Mouse (Mus musculus) kidney, embryonic 16.5 days (tissue): ENCODE data around the gene Acot4. TPM values are rescaled to one million over a fixed set of nuclear protein-coding genes. Genes with fewer than 3 reads are reported as not detected.
A peak's percentile ranks its signal among the peaks of the same experiment; 100 is the strongest.
"Not testable (repeated sequence)": the region's sequence is repeated elsewhere in the genome, so short reads cannot be mapped to it uniquely, and the experiment has no call there.

Experiments used
- ATAC-seq: fragments of 200-750 bp; cut with Nextera tagmentation; 2 replicates; pipeline ENCODE4 v1.8.0; 2017; ENCODE audit warnings: moderate TSS enrichment; ENCODE audit not compliant: low FRiP score, low TSS enrichment
- H3K27ac ChIP-seq: fragments of 300-500 bp; sonication (generic); 2 replicates; pipeline ENCODE4 v1.5.1; 2014; ENCODE audit warnings: low read length
- H3K27me3 ChIP-seq: fragments of 300-500 bp; sonication (generic); 2 replicates; pipeline ENCODE4 v1.6.1; 2014; ENCODE audit warnings: low read length, control low read depth, mixed read lengths; ENCODE audit not compliant: insufficient read depth
- H3K36me3 ChIP-seq: fragments of 300-500 bp; sonication (generic); 2 replicates; pipeline ENCODE4 v1.6.1; 2014; ENCODE audit warnings: low read length, control low read depth, mixed read lengths; ENCODE audit not compliant: insufficient read depth
- H3K4me1 ChIP-seq: fragments of 300-500 bp; sonication (generic); 2 replicates; pipeline ENCODE4 v1.6.1; 2014; ENCODE audit warnings: low read length, control low read depth, mixed read lengths; ENCODE audit not compliant: insufficient read depth
- H3K4me2 ChIP-seq: fragments of 300-500 bp; sonication (generic); replicated peaks from 2 replicates; pipeline ENCODE4 v1.6.1; 2014; ENCODE audit warnings: low read depth, low read length
- H3K4me3 ChIP-seq: fragments of 300-500 bp; sonication (generic); 2 replicates; pipeline ENCODE4 v1.5.1; 2014; ENCODE audit warnings: mild to moderate bottlenecking, low read length
- H3K9ac ChIP-seq: fragments of 300-500 bp; sonication (generic); replicated peaks from 2 replicates; pipeline ENCODE4 v1.6.1; 2014; ENCODE audit warnings: low read length
- H3K9me3 ChIP-seq: fragments of 300-500 bp; sonication (generic); 2 replicates; pipeline ENCODE4 v1.6.1; 2016; ENCODE audit warnings: low read length, control low read depth
- WGBS: fragments of 180-500 bp; shearing (Covaris S2); extraction: QIAGEN DNeasy Blood & Tissue Kit; methylation state at CpG from one replicate; pipeline ENCODE4 v1.1.7; 2014; 5-methylcytosine and 5-hydroxymethylcytosine counted together
- polyA plus RNA-seq: library from polyadenylated mRNA; unstranded; fragments of >200 nt; fragmentation: Nextera tagmentation; extraction: Ambion mirVana; gene quantifications from 2 replicates; pipeline ENCODE4 v1.2.1, GENCODE M21; 2015

The Acot4 gene
- polyA plus RNA-seq, 1 experiment from 2014 or later = 11.5 TPM

- not testable (repeated sequence) for H3K4me1 ChIP-seq, ATAC-seq, H3K36me3 ChIP-seq, H3K9me3 ChIP-seq, H3K9ac ChIP-seq, H3K4me3 ChIP-seq, H3K4me2 ChIP-seq, H3K27ac ChIP-seq
- WGBS = 80% methylated on average over 5 of the region's 5 CpGs
- H3K27me3 ChIP-seq = peaks cover 11% of the 10 kb centered on the region
These were observed 12.6 kb downstream of the Acot4 start for GRCm38 (mm10) chr12:84050744-84051143.

GRCm38 (mm10) chr12:84051937-84052474 is 13.8 kb downstream of the Acot4 start, which contains the start of gene Acot3:
TSS of gene Acot3 (plus strand) at chr12:84052144.
- 68% methylated on average over 5 of the region's 5 CpGs for WGBS
- Histone ChIP-seq H3K4me3 (peak within 1 kb of the TSS; percentile 50), H3K4me1 (peaks cover 4% of the 10 kb centered on the region; the same call in 1 of the 2 replicates), H3K27ac (no peak within 1 kb of the TSS), H3K9me3 (peaks cover 5% of the 10 kb centered on the region; the same call in 1 of the 2 replicates), H3K4me2 (0 out of 2 replicates have a peak within 1 kb of the TSS, but pooled peaks have one; percentile 5), H3K36me3 (no peaks in the 10 kb centered on the region), H3K9ac (no peak within 1 kb of the TSS), H3K27me3 (peaks cover 11% of the 10 kb centered on the region)
- ATAC-seq = no peak

- H3K4me1 ChIP-seq = peaks cover 4% of the 10 kb centered on the region; the same call in 1 of the 2 replicates
- peaks cover 11% of the 10 kb centered on the region for H3K27me3 ChIP-seq
- no peak overlapping the region for H3K9ac ChIP-seq
- H3K27ac ChIP-seq = no peak overlapping the region
- H3K4me2 ChIP-seq = 0 out of 2 replicates have a peak overlapping the region, but pooled peaks have one; percentile 5
- no peak overlapping the region for H3K4me3 ChIP-seq
- H3K36me3 ChIP-seq = no peaks in the 10 kb centered on the region
- peaks cover 5% of the 10 kb centered on the region; the same call in 1 of the 2 replicates for H3K9me3 ChIP-seq
- ATAC-seq = no peak
- WGBS = 87% methylated on average over 7 of the region's 7 CpGs
These were observed 14.4 kb downstream of the Acot4 start for GRCm38 (mm10) chr12:84052609-84053008.

GRCm38 (mm10) chr12:84053173-84053572 is 15.0 kb downstream of the Acot4 start:
- peaks cover 4% of the 10 kb centered on the region; the same call in 1 of the 2 replicates for H3K4me1 ChIP-seq
- H3K27me3 ChIP-seq = peaks cover 11% of the 10 kb centered on the region
- peak overlapping the region; percentile 59 for H3K9ac ChIP-seq
- peaks cover 4% of the 10 kb centered on the region; the same call in 1 of the 2 replicates for H3K9me3 ChIP-seq
- no peaks in the 10 kb centered on the region for H3K36me3 ChIP-seq
- no peak overlapping the region for H3K27ac ChIP-seq
- peak overlapping the region; percentile 78 for H3K4me2 ChIP-seq
- 12% methylated on average over 16 of the region's 16 CpGs for WGBS
- peak overlapping the region; percentile 50 for H3K4me3 ChIP-seq
- no peak for ATAC-seq

- Histone ChIP-seq H3K9me3 (no peaks in the 10 kb centered on the region), H3K4me2 (peak overlapping the region; percentile 78), H3K36me3 (no peaks in the 10 kb centered on the region), H3K27ac (no peak overlapping the region), H3K4me3 (peak overlapping the region; percentile 50), H3K4me1 (peaks cover 4% of the 10 kb centered on the region; the same call in 1 of the 2 replicates), H3K27me3 (peaks cover 11% of the 10 kb centered on the region), H3K9ac (peak overlapping the region; percentile 59)
- WGBS = 4% methylated on average over 33 of the region's 46 CpGs
- peak; percentile 54 for ATAC-seq
These were observed 15.7 kb downstream of the Acot4 start for GRCm38 (mm10) chr12:84053679-84054391.

- no peak overlapping the region for H3K9ac ChIP-seq
These were observed 22.8 kb downstream of the Acot4 start for GRCm38 (mm10) chr12:84060946-84061345.

GRCm38 (mm10) chr12:84062336-84062735 is 24.2 kb downstream of the Acot4 start:
- H3K27ac ChIP-seq = no peak overlapping the region
- ATAC-seq = no peak
- peaks cover 3% of the 10 kb centered on the region; the same call in 1 of the 2 replicates for H3K9me3 ChIP-seq
- H3K36me3 ChIP-seq = no peaks in the 10 kb centered on the region
- no peak overlapping the region for H3K9ac ChIP-seq
- no peak overlapping the region for H3K4me3 ChIP-seq
- no peaks in the 10 kb centered on the region for H3K4me1 ChIP-seq
- WGBS = 95% methylated on average over 20 of the region's 20 CpGs
- no peak overlapping the region for H3K4me2 ChIP-seq
- H3K27me3 ChIP-seq = no peaks in the 10 kb centered on the region

More at GRCm38 (mm10) chr12:84060946-84061345, 22.8 kb downstream of the Acot4 start:
- Histone ChIP-seq H3K36me3 (no peaks in the 10 kb centered on the region), H3K4me1 (no peaks in the 10 kb centered on the region), H3K27ac (no peak overlapping the region), H3K27me3 (no peaks in the 10 kb centered on the region), H3K4me2 (no peak overlapping the region), H3K9me3 (peaks cover 3% of the 10 kb centered on the region; the same call in 1 of the 2 replicates), H3K4me3 (no peak overlapping the region)
- no peak for ATAC-seq
- WGBS = 32% methylated on average over 2 of the region's 2 CpGs

GRCm38 (mm10) chr12:84063228-84063627 is 25.0 kb downstream of the Acot4 start:
- WGBS = 72% methylated on average over 5 of the region's 5 CpGs
- ATAC-seq = no peak
- no peak overlapping the region for H3K9ac ChIP-seq
- no peaks in the 10 kb centered on the region for H3K4me1 ChIP-seq
- no peak overlapping the region for H3K27ac ChIP-seq
- peaks cover 3% of the 10 kb centered on the region; the same call in 1 of the 2 replicates for H3K9me3 ChIP-seq
- H3K36me3 ChIP-seq = no peaks in the 10 kb centered on the region
- no peak overlapping the region for H3K4me2 ChIP-seq
- H3K27me3 ChIP-seq = peaks cover 8% of the 10 kb centered on the region
- no peak overlapping the region for H3K4me3 ChIP-seq

- H3K9ac ChIP-seq = no peak overlapping the region
- H3K4me1 ChIP-seq = no peaks in the 10 kb centered on the region
- peaks cover 13% of the 10 kb centered on the region for H3K27me3 ChIP-seq
- no peaks in the 10 kb centered on the region for H3K36me3 ChIP-seq
- no peak for ATAC-seq
- H3K27ac ChIP-seq = no peak overlapping the region
- WGBS = 75% methylated on average over 2 of the region's 2 CpGs
- H3K4me3 ChIP-seq = no peak overlapping the region
- peaks cover 3% of the 10 kb centered on the region; the same call in 1 of the 2 replicates for H3K9me3 ChIP-seq
- no peak overlapping the region for H3K4me2 ChIP-seq
These were observed 25.7 kb downstream of the Acot4 start for GRCm38 (mm10) chr12:84063833-84064232.

- Histone ChIP-seq H3K9ac (no peak overlapping the region), H3K4me1 (peaks cover 5% of the 10 kb centered on the region; the same call in 1 of the 2 replicates), H3K27me3 (peaks cover 18% of the 10 kb centered on the region), H3K36me3 (no peaks in the 10 kb centered on the region), H3K4me3 (no peak overlapping the region), H3K9me3 (peaks cover 3% of the 10 kb centered on the region; the same call in 1 of the 2 replicates), H3K27ac (no peak overlapping the region), H3K4me2 (no peak overlapping the region)
- ATAC-seq = no peak
- 72% methylated on average over 8 of the region's 8 CpGs for WGBS
These were observed 26.4 kb downstream of the Acot4 start for GRCm38 (mm10) chr12:84064621-84065020.
